Mouse (Mus musculus) G1E (cell line): ENCODE results near the gene Cd40lg.

Experiments used
- CTCF ChIP-seq: IDR thresholded peaks from 2 replicates; pipeline ENCODE4 v1.5.1; 2012; ENCODE audit warnings: low read depth, low read length, inconsistent platforms, mixed read lengths
- GATA1 ChIP-seq: IDR thresholded peaks from 2 replicates; pipeline ENCODE4 v1.6.1; 2012; ENCODE audit warnings: borderline replicate concordance, low read length, inconsistent platforms, mixed read lengths

DNA sequence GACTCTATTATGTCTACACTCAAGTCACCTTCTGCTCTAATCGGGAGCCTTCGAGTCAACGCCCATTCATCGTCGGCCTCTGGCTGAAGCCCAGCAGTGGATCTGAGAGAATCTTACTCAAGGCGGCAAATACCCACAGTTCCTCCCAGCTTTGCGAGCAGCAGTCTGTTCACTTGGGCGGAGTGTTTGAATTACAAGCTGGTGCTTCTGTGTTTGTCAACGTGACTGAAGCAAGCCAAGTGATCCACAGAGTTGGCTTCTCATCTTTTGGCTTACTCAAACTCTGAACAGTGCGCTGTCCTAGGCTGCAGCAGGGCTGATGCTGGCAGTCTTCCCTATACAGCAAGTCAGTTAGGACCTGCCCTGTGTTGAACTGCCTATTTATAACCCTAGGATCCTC is 11.4 kb downstream of the Cd40lg start:
- TF ChIP-seq CTCF = no peak
- no peak for TF ChIP-seq GATA1
